Mouse (Mus musculus): ENCODE measurements around the gene Fam136a.
"Not testable (repeated sequence)": the region's sequence is repeated elsewhere in the genome, so short reads cannot be mapped to it uniquely, and the experiment has no call there.

The Fam136a gene

GRCm38 (mm10) chr6:86368479-86368878, 3.0 kb downstream of the Fam136a start:
- peak; percentile 16 for DNase-seq

DNA sequence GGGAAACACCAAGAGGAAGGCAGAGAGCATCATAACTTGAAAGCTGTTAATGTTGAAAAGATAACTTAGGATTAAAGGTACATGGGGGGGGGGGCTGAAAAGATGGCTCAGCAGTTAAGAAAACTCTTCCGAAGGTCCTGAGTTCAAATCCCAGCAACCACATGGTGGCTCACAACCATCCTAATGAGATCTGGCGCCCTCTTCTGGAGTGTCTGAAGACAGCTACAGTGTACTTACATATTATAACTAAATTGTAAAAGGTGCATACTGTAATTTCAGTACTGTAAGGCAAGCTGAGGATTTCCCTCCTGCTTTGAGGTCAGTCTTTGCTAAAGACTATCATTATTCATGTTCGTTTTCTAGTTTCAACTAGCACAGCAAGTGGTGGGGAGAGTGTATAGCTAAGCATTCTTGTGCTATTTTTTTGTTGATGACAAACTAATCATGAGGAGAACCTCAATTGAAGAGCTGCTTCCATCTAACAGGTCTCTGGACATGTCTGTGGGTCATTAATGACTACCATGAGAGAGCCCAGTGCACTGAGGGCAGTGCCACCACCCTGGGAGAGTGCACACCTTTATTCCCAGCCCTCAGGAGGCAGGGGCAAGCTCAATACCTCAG, 4.8 kb downstream of the Fam136a start:
- no peak for DNase-seq

DNA sequence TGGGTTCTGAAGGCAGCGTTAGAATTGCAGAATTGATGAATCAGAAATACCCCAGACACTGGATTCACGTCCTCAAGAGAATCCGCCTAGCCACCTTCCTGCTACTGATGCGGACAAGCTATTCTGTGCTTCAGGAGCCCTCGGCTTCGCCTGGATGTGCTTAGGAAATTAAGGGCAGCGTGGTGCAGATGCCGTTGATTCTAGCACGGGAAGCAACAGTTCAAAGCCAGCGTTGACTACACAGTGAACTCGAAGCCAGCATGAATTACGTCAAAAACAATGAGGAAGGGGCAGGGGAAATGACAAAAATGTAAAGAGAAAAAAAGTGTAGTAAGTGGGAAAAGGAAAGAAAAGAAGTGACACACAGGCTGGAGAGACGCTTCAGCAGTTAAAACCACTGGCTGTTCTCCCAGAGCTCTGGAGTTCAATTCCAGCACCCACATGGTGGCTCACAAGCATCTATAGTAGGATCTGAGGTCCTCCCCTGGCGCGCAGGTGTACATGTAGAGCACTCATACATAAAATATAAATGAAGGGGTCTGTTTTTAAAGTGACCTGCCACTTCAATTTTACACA, 5.4 kb downstream of the Fam136a start, which contains the start of gene Snrpg:
TSS of gene Snrpg (plus strand) at position 541 of the 576 bp plus-strand sequence.
- DNase-seq: no peak

DNA sequence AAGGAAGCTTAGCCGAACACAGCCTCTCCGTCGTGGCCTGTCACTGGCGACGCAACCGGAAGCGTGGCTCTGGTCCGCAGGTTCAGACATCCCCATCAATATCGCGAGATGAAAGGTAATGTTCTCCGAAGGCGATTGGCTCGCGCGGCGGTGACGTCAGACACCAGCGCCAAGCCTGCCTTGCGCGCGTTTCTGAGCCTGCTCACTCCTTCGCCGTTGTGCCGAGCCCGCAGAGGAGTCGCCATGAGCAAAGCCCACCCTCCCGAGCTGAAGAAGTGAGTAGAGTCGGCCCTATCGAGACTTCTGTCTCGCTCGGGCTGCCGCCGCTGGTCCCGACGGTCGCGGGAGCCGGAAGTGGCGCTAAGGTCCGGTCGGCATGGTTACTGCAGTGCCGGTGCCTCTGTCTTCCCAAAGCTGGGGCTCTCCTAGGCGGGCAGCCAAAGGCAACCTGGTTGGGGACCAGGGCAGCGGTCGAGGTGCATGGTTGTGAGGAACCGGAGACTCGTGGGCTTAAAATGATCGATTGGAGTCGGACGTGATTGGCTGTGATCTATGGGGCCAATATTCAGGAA, 6.0 kb downstream of the Fam136a start:
- peak; percentile 97 for DNase-seq

GRCm38 (mm10) chr6:86371950-86372516, 6.6 kb downstream of the Fam136a start:
- DNase-seq: no peak

GRCm38 (mm10) chr6:86373556-86373955, 8.1 kb downstream of the Fam136a start:
- DNase-seq: no peak

DNA sequence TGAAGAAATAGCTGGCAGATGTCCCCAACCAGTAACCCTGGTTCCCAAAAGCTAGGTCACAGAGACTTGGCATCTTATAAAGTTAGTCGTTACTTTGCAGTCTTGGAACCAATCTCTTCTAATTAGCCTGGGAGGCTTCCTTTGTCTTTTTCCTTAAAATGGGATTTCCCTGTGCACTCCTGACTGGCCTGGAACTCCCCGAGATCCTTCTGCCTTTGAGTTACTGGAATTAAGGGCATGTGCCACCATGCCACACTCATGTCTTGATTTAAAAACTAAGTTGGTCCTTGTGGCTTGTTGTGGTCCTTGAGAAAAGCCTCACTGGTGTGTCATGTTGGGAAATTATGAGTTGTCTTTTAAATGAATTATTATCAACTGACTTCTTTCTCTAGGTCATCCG, 12.9 kb downstream of the Fam136a start:
- no peak for DNase-seq

- not testable (repeated sequence) for DNase-seq
These were observed 14.7 kb downstream of the Fam136a start for GRCm38 (mm10) chr6:86380112-86380511.

DNA sequence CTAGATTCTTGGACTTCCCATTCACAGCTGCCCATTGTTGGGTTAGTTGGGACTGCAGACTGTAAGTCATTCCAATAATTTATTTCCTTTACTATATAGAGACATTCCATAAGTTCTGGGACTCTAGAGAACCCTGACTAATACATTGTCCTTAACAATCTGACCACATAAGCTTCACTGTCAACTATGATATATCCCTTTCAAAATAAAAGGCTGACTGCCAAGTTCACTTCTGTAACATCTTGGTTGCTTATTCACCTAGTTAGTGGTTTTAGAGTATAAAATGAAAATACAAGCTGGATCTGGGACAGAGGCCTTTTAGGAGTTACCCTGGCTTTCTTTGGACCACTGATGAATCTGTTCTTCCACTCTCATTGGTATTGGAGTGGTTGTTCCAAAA, 17.1 kb downstream of the Fam136a start:
- DNase-seq: no peak

- no peak for DNase-seq
These were observed 17.9 kb downstream of the Fam136a start for GRCm38 (mm10) chr6:86383370-86383769.

DNA sequence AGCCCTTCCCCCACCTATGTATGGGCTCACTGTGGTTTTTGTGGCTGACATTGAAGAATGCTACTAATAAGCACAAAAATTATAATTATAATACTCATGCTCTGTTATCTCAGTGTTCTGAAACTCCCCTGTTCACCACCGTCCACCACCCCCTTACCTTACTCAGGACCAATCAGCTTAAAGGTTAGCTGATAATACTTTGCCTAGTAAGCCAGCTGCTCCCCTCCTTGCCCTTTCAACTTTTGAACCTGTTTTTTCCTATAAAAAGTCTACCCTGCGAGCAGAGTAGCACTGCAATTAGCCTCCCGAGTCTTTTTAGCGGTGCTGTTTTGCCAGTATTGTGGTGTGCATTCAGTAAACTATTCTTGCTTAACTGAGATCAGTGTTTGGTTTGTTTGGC, 19.2 kb downstream of the Fam136a start:
- DNase-seq: no peak

DNA sequence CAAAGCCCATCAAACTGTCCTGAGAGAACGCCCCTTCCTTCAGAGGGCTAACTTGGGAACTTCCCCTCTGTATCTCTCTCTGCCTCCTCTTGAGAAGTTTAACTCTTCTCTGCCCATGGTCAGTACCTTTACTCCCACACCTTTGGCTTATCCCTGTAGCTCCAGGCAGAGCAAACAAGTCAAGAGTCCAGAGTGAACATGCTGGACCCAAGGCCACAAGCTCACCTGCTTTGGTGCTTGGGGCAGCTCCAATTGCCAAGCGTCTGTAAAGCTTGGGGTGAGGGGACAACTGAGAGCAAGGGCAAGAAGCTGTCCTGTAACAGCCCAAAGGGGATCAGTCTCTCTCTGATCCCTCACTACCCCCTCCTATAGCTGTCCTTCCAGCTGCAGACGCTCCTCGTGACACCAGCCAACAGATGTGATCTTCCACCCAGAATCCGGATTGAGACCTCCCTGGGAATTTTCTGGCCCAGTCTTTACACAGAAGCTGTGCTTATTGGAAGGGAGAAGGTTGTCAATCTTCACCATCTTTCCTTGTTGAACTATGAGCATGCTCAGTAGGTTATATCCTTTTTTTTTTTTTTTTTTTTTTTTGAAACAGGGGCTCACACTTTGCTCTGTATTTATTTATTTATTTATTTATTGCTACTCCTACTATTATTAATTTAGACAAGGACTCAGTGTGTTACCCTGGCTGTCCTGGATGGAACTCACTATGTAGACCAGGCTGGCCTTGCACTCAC, 20.1 kb downstream of the Fam136a start:
- DNase-seq: no peak

DNA sequence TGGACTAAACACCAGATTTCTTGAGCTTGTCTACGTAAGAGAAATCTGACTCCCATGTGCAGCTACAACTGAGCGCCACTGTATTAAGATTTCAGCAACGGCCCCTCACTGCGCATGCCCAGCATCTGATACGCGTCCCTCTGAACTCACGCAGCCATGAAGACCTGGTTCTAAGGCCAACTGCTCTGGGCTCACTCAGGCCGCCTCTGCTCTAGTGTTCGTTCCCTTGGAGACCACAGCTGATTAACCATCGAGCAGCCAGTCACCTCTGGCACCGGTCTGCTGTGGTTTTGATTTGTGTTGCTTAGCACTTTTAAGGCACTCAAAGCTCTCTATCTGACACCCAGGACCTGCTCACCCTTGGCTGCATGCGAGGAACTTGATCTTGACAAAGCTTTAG, 21.9 kb downstream of the Fam136a start:
- no peak for DNase-seq

GRCm38 (mm10) chr6:86388461-86388860, 23.0 kb downstream of the Fam136a start:
- no peak for DNase-seq

GRCm38 (mm10) chr6:86391326-86391725, 25.9 kb downstream of the Fam136a start:
- no peak for DNase-seq

DNA sequence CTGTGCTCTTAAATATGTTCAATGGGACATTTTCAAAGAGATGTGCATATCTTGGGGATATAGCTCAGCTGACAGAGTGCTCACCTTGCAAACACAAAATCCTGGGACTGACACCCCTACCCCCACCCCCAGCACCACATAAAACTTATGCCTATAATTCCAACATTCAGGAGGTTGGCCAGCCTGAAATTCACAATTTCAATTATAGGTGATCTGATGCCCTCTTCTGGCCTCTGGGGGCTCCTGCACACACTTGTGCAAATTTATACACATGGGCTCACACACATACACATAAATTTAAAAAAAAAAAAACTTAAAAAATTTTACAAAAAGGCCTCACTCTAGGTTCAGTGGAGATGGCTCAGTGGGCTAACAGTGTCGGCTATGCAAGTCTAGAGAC, 27.7 kb downstream of the Fam136a start:
- DNase-seq: no peak

GRCm38 (mm10) chr6:86394078-86394720, 28.8 kb downstream of the Fam136a start:
- DNase-seq: no peak

- no peak for DNase-seq
These were observed 29.6 kb downstream of the Fam136a start for GRCm38 (mm10) chr6:86395021-86395420.

GRCm38 (mm10) chr6:86395969-86396368, 30.5 kb downstream of the Fam136a start:
- no peak for DNase-seq

DNA sequence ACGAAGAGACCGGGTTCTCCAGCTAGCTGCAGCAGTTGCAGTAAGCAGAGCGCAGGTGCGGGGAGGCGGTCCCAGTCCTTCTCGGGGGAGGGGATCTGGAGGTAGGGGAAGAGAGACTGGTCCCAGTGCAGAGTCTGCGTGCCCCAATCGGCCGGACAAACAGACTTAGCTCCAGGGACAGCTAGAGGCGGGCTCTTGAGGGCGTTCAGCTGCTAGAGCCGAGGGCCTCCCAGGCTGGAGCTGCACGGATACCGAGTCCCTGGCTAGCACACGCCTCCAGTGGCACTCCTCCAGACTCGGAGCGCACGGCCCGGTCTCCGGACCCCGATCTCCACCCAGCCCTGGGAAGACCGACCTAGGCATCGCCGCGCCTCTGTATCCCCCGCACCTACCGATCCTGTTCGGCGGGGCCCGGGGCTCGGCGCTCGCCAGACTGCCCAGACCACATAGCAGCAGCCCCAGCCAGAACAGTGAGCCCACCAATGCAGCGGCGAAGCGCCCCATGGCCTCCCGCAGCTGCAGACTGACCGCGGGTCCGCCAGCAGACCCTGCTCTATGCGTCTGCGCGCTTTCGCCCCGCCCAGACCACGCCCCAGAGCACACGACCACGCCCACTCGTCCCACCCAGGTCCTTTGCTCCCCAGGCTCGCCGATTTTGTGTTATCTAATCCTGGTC, 31.3 kb downstream of the Fam136a start, which contains the start of gene Pcyox1:
TSS of gene Pcyox1 (minus strand) at position 574 of the 676 bp plus-strand sequence.
- peak; percentile 89 for DNase-seq

- DNase-seq: no peak
These were observed 32.0 kb downstream of the Fam136a start for GRCm38 (mm10) chr6:86397257-86397980.

DNA sequence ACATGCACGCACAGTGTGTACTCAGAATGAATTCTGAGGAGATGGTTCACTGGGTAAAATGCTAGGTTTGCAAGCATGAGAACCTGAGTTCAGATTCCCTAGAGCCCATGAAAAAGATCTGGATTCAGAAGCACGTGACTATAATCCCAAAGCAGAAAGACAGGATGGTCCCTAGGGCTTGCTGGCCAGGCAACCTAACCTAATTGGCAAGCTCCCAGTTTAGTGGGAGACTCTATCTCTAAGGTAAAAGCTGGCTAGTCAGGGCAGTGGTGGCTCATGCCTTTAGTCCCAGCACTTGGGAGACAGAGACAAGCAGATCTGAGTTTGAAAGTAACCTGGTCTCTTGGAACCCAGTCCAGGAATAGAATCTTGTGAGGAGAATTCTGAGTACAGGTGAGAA, 33.5 kb downstream of the Fam136a start:
- DNase-seq: no peak
